Mouse (Mus musculus) heart, embryonic 15.5 days (tissue): ENCODE data around the gene Nhlh2. TPM values are rescaled to one million over a fixed set of nuclear protein-coding genes. Genes with fewer than 3 reads are reported as not detected.

Source experiments
- ATAC-seq: fragments of 200-750 bp; cut with Nextera tagmentation; replicated peaks from 2 replicates; pipeline ENCODE4 v1.8.0; 2017; ENCODE audit warnings: low read depth, moderate TSS enrichment; ENCODE audit not compliant: insufficient number of reproducible peaks, insufficient read depth, low FRiP score
- H3K27ac ChIP-seq: fragments of 300-500 bp; sonication (generic); 2 replicates; pipeline ENCODE4 v1.5.1; 2015; ENCODE audit warnings: mild to moderate bottlenecking, inconsistent platforms
- H3K27me3 ChIP-seq: fragments of 300-500 bp; sonication (generic); 2 replicates; pipeline ENCODE4 v1.6.1; 2015; ENCODE audit warnings: inconsistent platforms
- H3K36me3 ChIP-seq: fragments of 300-500 bp; sonication (generic); 2 replicates; pipeline ENCODE4 v1.6.1; 2015; ENCODE audit warnings: mild to moderate bottlenecking, inconsistent platforms
- H3K4me1 ChIP-seq: fragments of 300-500 bp; sonication (generic); replicated peaks from 2 replicates; pipeline ENCODE4 v1.6.1; 2015; ENCODE audit warnings: inconsistent platforms
- H3K4me2 ChIP-seq: fragments of 300-500 bp; sonication (generic); 2 replicates; pipeline ENCODE4 v1.6.1; 2015; ENCODE audit warnings: inconsistent platforms, mild to moderate bottlenecking, moderate library complexity
- H3K4me3 ChIP-seq: fragments of 300-500 bp; sonication (generic); 2 replicates; pipeline ENCODE4 v1.5.1; 2015; ENCODE audit warnings: mild to moderate bottlenecking, inconsistent platforms
- H3K9ac ChIP-seq: fragments of 300-500 bp; sonication (generic); 2 replicates; pipeline ENCODE4 v1.6.1; 2015; ENCODE audit warnings: mild to moderate bottlenecking, inconsistent platforms
- H3K9me3 ChIP-seq: fragments of 300-500 bp; sonication (generic); replicated peaks from 2 replicates; pipeline ENCODE4 v1.6.1; 2016; ENCODE audit warnings: inconsistent platforms
- WGBS: fragments of 180-500 bp; shearing (Covaris S2); methylation state at CpG from one replicate; pipeline ENCODE4 v1.1.7; 2015; ENCODE audit warnings: mixed read lengths; 5-methylcytosine and 5-hydroxymethylcytosine counted together
- polyA plus RNA-seq: library from polyadenylated mRNA; unstranded; fragments of >200 nt; fragmentation: Nextera tagmentation; extraction: Ambion mirVana; gene quantifications from 2 replicates; pipeline ENCODE4 v1.2.1, GENCODE M21; 2015

Nhlh2 gene
- 0.15 TPM in 1 of 2 replicates, not detected in the other for polyA plus RNA-seq

GRCm38 (mm10) chr3:102009926-102010381 is at the start of gene Nhlh2:
Gene Nhlh2, plus strand, starts transcription at chr3:102010076.
- peaks cover 68% of the 10 kb centered on the region for H3K27me3 ChIP-seq
- H3K36me3 ChIP-seq, result no peaks in the 10 kb centered on the region
- ATAC-seq, result no peak
- no peak within 1 kb of the TSS for H3K4me2 ChIP-seq
- H3K27ac ChIP-seq, result no peak within 1 kb of the TSS
- no peak within 1 kb of the TSS for H3K9ac ChIP-seq
- H3K4me3 ChIP-seq, result no peak within 1 kb of the TSS
- peaks cover 22% of the 10 kb centered on the region for H3K4me1 ChIP-seq
- 29% methylated on average over 2 of the region's 2 CpGs for WGBS
- H3K9me3 ChIP-seq, result no peaks in the 10 kb centered on the region

DNA sequence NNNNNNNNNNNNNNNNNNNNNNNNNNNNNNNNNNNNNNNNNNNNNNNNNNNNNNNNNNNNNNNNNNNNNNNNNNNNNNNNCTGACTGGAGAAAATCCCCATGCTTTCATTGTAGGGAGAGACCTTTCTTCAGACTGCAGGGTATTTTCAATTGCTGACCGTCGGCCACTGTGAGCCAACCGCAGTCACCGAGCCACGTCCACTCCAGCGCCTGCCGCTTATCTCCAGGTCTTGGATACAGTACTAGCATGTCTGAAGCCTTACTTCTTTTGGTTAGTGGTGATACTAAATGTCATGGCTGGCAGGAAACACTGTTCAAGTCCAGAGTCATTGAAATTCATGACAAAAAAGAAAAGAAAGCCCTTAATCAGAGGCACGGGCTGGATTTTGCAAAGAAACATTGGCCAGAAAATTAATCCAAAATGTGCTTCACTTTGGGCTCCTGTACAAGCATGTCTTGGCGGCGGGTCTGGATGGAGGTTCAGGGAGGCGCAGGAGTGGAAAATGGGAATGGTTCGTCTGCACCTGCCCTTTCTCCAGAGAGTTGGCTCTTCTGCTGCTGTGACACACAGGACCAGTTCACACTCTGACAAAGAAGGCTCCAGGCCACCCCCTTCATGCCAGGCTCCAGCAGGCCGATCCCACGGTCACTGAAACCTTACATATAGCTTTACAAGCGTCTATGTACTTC is 48.6 kb upstream of the Nhlh2 start:
- 85% methylated on average over 15 of the region's 15 CpGs for WGBS
- H3K9ac ChIP-seq, result no peak overlapping the region

GRCm38 (mm10) chr3:101963501-101963900 is 46.4 kb upstream of the Nhlh2 start:
- no peaks in the 10 kb centered on the region for H3K27me3 ChIP-seq
- H3K4me1 ChIP-seq, result no peaks in the 10 kb centered on the region
- WGBS, result 53% methylated on average over 9 of the region's 9 CpGs
- no peak overlapping the region for H3K4me3 ChIP-seq
- no peak overlapping the region for H3K27ac ChIP-seq
- no peak overlapping the region for H3K9ac ChIP-seq
- no peaks in the 10 kb centered on the region for H3K9me3 ChIP-seq
- H3K4me2 ChIP-seq, result no peak overlapping the region
- H3K36me3 ChIP-seq, result no peaks in the 10 kb centered on the region
- ATAC-seq, result no peak

More for the DNA sequence above, 48.6 kb upstream of the Nhlh2 start:
- Histone ChIP-seq H3K4me3 (no peak overlapping the region), H3K4me2 (no peak overlapping the region), H3K36me3 (no peaks in the 10 kb centered on the region), H3K9me3 (no peaks in the 10 kb centered on the region), H3K27me3 (no peaks in the 10 kb centered on the region), H3K4me1 (no peaks in the 10 kb centered on the region), H3K27ac (no peak overlapping the region)
- no peak for ATAC-seq

DNA sequence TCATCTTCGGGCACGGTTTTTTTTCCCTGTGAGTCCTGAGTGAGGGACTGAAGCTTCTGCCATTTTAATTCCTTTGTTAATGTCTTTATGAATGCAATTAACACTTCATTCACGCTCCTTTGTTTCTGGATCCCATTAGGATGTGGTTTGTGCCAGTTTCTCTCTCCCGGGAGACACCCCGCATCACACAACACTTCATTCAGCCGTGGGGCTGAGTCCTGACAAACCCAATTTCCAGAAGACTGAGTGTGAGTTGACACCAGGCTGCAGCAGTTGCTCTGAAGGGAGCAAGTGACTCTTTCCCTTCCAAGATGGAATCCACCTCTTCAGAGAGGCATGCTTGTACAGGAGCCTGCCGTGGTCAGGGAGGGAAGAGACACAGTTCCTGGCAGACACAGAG is 45.5 kb upstream of the Nhlh2 start:
- Histone ChIP-seq H3K27ac (no peak overlapping the region), H3K4me2 (no peak overlapping the region), H3K9ac (no peak overlapping the region), H3K4me1 (no peaks in the 10 kb centered on the region), H3K4me3 (no peak overlapping the region), H3K9me3 (no peaks in the 10 kb centered on the region), H3K36me3 (no peaks in the 10 kb centered on the region), H3K27me3 (no peaks in the 10 kb centered on the region)
- 62% methylated on average over 7 of the region's 7 CpGs for WGBS
- no peak for ATAC-seq

- H3K4me1 ChIP-seq, result no peaks in the 10 kb centered on the region
- no peak overlapping the region for H3K27ac ChIP-seq
- no peaks in the 10 kb centered on the region for H3K9me3 ChIP-seq
- H3K4me3 ChIP-seq, result no peak overlapping the region
- H3K27me3 ChIP-seq, result no peaks in the 10 kb centered on the region
- no peaks in the 10 kb centered on the region for H3K36me3 ChIP-seq
- WGBS, result 62% methylated on average over 3 of the region's 3 CpGs
- ATAC-seq, result no peak
- no peak overlapping the region for H3K9ac ChIP-seq
- no peak overlapping the region for H3K4me2 ChIP-seq
Measured at GRCm38 (mm10) chr3:101966825-101967558, 42.9 kb upstream of the Nhlh2 start.

GRCm38 (mm10) chr3:101975337-101975736 is 34.5 kb upstream of the Nhlh2 start:
- Histone ChIP-seq H3K4me2 (no peak overlapping the region), H3K4me3 (no peak overlapping the region), H3K4me1 (no peaks in the 10 kb centered on the region), H3K27ac (no peak overlapping the region), H3K9me3 (no peaks in the 10 kb centered on the region), H3K36me3 (no peaks in the 10 kb centered on the region), H3K9ac (no peak overlapping the region), H3K27me3 (no peaks in the 10 kb centered on the region)
- ATAC-seq, result no peak
- WGBS, result 80% methylated on average over 10 of the region's 10 CpGs

DNA sequence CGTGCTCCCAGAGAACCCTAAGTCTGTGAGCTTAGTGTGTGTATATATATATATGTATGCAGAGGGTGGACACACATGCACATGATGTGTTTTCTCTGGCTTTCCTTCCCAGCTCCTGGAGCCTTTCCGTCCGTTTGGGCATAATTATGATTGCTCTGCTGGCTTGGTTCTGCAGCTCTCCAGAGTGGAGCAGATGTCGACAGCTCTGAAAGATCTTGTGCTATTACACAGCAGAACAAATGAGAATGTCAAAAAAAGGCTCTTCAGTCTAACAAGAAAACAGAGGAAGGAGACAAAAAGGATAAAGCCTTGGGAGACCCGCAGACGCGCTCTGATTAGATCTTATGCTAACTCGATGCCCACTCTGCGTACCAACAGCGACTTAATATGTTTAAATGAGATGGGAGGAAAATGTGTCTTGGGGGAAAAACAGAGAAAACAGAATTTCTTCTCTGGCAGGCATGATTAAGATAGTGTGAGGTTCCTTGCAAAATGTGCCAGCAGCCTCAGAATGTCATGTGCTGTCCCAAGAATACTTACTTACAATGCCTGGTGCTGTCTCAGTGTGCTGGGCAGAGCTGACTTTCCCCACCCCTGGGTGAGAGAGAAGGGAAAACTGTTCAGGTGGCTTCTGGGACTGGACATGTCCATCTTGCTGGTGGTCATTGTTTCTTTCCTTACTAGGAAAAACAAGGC is 31.4 kb upstream of the Nhlh2 start:
- no peak overlapping the region for H3K4me2 ChIP-seq
- 71% methylated on average over 10 of the region's 10 CpGs for WGBS
- H3K9me3 ChIP-seq, result no peaks in the 10 kb centered on the region
- H3K27me3 ChIP-seq, result no peaks in the 10 kb centered on the region
- H3K4me3 ChIP-seq, result no peak overlapping the region
- no peaks in the 10 kb centered on the region for H3K36me3 ChIP-seq
- H3K9ac ChIP-seq, result no peak overlapping the region
- no peak for ATAC-seq
- H3K4me1 ChIP-seq, result no peaks in the 10 kb centered on the region
- no peak overlapping the region for H3K27ac ChIP-seq

- WGBS, result 56% methylated on average over 4 of the region's 4 CpGs
- Histone ChIP-seq H3K9ac (no peak overlapping the region), H3K4me1 (no peaks in the 10 kb centered on the region), H3K36me3 (no peaks in the 10 kb centered on the region), H3K9me3 (no peaks in the 10 kb centered on the region), H3K4me3 (no peak overlapping the region), H3K27ac (no peak overlapping the region), H3K4me2 (no peak overlapping the region), H3K27me3 (no peaks in the 10 kb centered on the region)
- ATAC-seq, result no peak
Measured at GRCm38 (mm10) chr3:101983917-101984316, 26.0 kb upstream of the Nhlh2 start.

- H3K4me3 ChIP-seq, result no peak overlapping the region
- no peak overlapping the region for H3K9ac ChIP-seq
- H3K4me1 ChIP-seq, result no peaks in the 10 kb centered on the region
- H3K27me3 ChIP-seq, result no peaks in the 10 kb centered on the region
- H3K9me3 ChIP-seq, result no peaks in the 10 kb centered on the region
- no peaks in the 10 kb centered on the region for H3K36me3 ChIP-seq
- no peak for ATAC-seq
- 73% methylated on average over 8 of the region's 8 CpGs for WGBS
- H3K4me2 ChIP-seq, result no peak overlapping the region
- no peak overlapping the region for H3K27ac ChIP-seq
Measured at GRCm38 (mm10) chr3:101985634-101986033, 24.2 kb upstream of the Nhlh2 start.

GRCm38 (mm10) chr3:101990136-101990535 is 19.7 kb upstream of the Nhlh2 start:
- Histone ChIP-seq H3K9me3 (no peaks in the 10 kb centered on the region), H3K4me2 (no peak overlapping the region), H3K27me3 (no peaks in the 10 kb centered on the region), H3K27ac (no peak overlapping the region), H3K9ac (no peak overlapping the region), H3K36me3 (no peaks in the 10 kb centered on the region), H3K4me1 (no peaks in the 10 kb centered on the region), H3K4me3 (no peak overlapping the region)
- 52% methylated on average over 3 of the region's 3 CpGs for WGBS
- ATAC-seq, result no peak

DNA sequence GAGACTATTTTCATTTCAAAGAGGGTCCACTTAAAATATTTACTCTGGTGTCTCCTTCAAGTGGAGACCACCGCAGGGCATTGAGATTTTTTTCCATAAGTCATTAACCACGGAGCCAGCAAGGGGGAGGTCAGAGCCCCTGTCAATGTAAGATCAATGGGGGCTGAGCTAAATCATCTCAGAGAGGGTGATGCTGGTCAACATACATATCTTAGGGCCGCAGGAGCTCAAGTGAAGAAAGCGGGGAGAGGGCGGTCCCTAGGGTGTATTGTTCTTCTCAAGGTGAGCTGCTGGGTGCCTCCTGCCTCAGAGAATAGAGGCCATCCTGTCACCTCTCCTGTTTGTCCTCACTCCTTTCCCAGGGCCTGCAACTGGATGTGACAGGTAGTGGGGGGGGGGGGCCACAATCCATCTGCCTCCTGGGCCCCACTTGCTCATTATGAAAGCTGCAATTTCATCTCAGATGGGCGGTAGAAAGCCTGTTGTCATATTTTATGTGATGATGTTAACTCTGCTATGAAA is 18.8 kb upstream of the Nhlh2 start:
- no peak overlapping the region for H3K27ac ChIP-seq
- H3K4me3 ChIP-seq, result no peak overlapping the region
- no peak overlapping the region for H3K4me2 ChIP-seq
- no peaks in the 10 kb centered on the region for H3K9me3 ChIP-seq
- no peak for ATAC-seq
- no peaks in the 10 kb centered on the region for H3K36me3 ChIP-seq
- no peak overlapping the region for H3K9ac ChIP-seq
- 59% methylated on average over 6 of the region's 6 CpGs for WGBS
- H3K4me1 ChIP-seq, result no peaks in the 10 kb centered on the region
- H3K27me3 ChIP-seq, result no peaks in the 10 kb centered on the region
